Mouse (Mus musculus): ENCODE measurements around the gene Ctcfl. TPM values are rescaled to one million over a fixed set of nuclear protein-coding genes. Genes with fewer than 3 reads are reported as not detected.

Gene Ctcfl
- polyA plus RNA-seq, 1 experiment from 2014 or later = 0.04 TPM

DNA sequence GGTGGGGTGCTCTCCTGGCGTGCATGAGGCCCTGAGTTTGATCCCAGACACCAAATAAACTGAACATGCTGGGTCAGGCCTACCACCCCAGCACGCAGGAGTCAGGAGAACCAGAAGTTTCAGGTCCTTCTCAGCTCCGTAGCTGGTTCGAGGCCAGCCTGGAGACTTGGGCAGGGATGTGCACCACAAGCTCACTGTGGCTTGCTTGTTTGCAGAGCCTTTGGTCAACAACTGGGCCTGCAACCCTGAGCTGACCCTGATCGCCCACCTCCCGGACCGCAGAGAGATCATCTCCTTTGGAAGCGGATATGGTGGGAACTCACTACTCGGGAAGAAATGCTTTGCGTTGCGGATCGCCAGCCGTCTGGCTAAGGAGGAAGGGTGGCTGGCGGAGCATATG is 35.6 kb upstream of the Ctcfl start:
- Histone ChIP-seq H3K27me3 (ENCODE audit: poor library complexity, severe bottlenecking) (no peaks in the 10 kb centered on the region), H3K27ac (no peak overlapping the region), H3K4me3 (no peak overlapping the region), H3K9me3 (no peaks in the 10 kb centered on the region), H3K36me3 (replicated peaks) (no peaks in the 10 kb centered on the region), H3K4me1 (peaks cover 9% of the 10 kb centered on the region)
- DNase-seq (ENCODE audit: extremely low spot score, low spot score) = no peak
- WGBS = 91% methylated on average over 14 of the region's 14 CpGs

DNA sequence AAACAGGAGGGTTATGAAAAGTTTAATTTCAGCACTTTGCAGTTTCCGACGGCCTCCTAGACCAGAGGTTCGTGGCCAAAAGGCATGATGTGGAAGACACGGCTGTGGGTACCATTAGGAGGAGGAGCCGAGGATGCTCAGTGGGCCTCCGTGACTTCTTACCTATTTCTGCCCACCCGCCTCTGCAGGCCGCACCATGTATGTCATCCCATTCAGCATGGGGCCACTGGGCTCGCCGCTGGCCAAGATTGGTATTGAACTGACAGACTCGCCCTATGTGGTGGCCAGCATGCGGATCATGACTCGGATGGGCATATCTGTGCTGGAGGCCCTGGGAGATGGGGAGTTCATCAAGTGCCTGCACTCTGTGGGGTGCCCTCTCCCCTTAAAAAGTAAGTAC is 35.2 kb upstream of the Ctcfl start:
- 94% methylated on average over 13 of the region's 13 CpGs for WGBS
- H3K27ac ChIP-seq = no peak overlapping the region
- peaks cover 4% of the 10 kb centered on the region for H3K4me1 ChIP-seq

GRCm38 (mm10) chr2:173153266-173153665 is 33.9 kb upstream of the Ctcfl start:
- no peak overlapping the region for H3K4me3 ChIP-seq
- H3K36me3 ChIP-seq (replicated peaks) = no peaks in the 10 kb centered on the region
- H3K27me3 ChIP-seq (ENCODE audit: poor library complexity, severe bottlenecking) = no peaks in the 10 kb centered on the region
- no peaks in the 10 kb centered on the region for H3K4me1 ChIP-seq
- no peak for DNase-seq (ENCODE audit: extremely low spot score, low spot score)
- H3K27ac ChIP-seq = no peak overlapping the region
- WGBS = 92% methylated on average over 10 of the region's 10 CpGs
- H3K9me3 ChIP-seq = no peaks in the 10 kb centered on the region

More for the DNA sequence above, 35.2 kb upstream of the Ctcfl start:
- Histone ChIP-seq H3K9me3 (no peaks in the 10 kb centered on the region), H3K4me3 (no peak overlapping the region), H3K27me3 (ENCODE audit: poor library complexity, severe bottlenecking) (no peaks in the 10 kb centered on the region), H3K36me3 (replicated peaks) (no peaks in the 10 kb centered on the region)
- no peak for DNase-seq (ENCODE audit: extremely low spot score, low spot score)

DNA sequence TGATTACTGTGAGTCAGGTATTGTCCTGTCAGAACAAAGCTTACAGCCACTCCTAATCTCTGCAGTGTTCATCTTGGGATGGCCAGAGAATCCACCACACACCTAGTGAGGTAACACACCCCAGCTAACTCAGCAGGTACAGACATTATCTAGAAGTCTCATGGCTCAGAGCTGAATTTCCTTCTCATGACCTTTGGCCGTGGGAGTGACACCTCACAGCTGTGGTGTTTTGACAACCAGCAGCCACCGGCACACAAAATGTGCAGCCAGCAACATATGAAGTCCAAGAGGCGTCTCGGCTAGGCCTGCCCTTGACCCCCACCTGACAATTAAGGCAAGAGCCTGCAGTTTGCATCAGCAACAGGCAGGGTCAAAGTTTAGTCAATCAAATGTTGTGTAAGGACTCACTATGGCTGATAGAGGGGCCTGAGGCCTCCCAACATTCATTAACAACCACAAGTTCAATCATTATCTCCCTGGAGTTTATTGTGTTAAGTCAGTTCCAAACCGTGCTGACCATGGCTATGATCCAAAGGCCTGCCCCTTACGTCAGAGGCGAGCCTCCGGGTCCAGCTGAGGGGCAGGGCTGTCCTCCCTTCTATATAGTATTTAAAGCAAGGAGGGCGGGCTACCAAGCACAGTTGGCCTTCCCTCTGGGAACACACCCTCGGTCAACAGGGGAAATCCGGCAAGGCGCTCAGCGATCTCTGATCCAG is 33.3 kb upstream of the Ctcfl start, which contains the start of gene Pck1:
TSS of gene Pck1 (plus strand) at position 613 of the 716 bp plus-strand sequence.
- Histone ChIP-seq H3K9me3 (no peaks in the 10 kb centered on the region), H3K4me3 (no peak within 1 kb of the TSS), H3K36me3 (replicated peaks) (no peaks in the 10 kb centered on the region), H3K4me1 (no peaks in the 10 kb centered on the region), H3K27ac (no peak within 1 kb of the TSS), H3K27me3 (ENCODE audit: poor library complexity, severe bottlenecking) (no peaks in the 10 kb centered on the region)
- 90% methylated on average over 13 of the region's 13 CpGs for WGBS
- no peak for DNase-seq (ENCODE audit: extremely low spot score, low spot score)

- no peak for DNase-seq (ENCODE audit: extremely low spot score, low spot score)
- Histone ChIP-seq H3K27ac (no peak overlapping the region), H3K27me3 (ENCODE audit: poor library complexity, severe bottlenecking) (no peaks in the 10 kb centered on the region), H3K4me1 (no peaks in the 10 kb centered on the region), H3K9me3 (no peaks in the 10 kb centered on the region), H3K36me3 (replicated peaks) (no peaks in the 10 kb centered on the region), H3K4me3 (no peak overlapping the region)
- WGBS = 87% methylated on average over 7 of the region's 7 CpGs
These were observed 32.5 kb upstream of the Ctcfl start for GRCm38 (mm10) chr2:173151784-173152284.

GRCm38 (mm10) chr2:173151352-173151751 is 32.0 kb upstream of the Ctcfl start:
- Histone ChIP-seq H3K9me3 (no peaks in the 10 kb centered on the region), H3K27me3 (ENCODE audit: poor library complexity, severe bottlenecking) (no peaks in the 10 kb centered on the region), H3K27ac (no peak overlapping the region), H3K4me1 (no peaks in the 10 kb centered on the region), H3K36me3 (replicated peaks) (no peaks in the 10 kb centered on the region), H3K4me3 (no peak overlapping the region)
- DNase-seq (ENCODE audit: extremely low spot score, low spot score) = no peak
- WGBS = 88% methylated on average over 5 of the region's 5 CpGs

DNA sequence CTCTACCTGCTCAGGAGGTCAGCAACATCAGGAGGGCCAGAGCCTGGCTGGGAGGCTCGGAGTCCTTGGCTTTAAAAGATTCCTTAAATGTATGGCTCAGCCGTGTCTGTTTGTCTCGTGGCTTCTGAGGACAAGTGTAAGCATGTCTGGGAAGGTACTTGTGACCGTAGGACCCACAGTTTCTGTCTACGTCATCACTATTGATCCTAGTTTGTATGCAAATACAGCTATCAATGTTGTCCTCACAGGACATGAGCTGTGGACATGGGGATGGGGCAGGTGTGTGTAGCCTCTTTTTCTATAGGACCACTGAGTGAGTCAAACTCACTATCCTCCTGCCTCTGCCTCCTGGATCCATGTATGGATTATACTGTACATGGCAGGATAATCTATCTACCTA is 28.7 kb upstream of the Ctcfl start:
- 91% methylated on average over 5 of the region's 5 CpGs for WGBS
- H3K27me3 ChIP-seq (ENCODE audit: poor library complexity, severe bottlenecking) = no peaks in the 10 kb centered on the region

GRCm38 (mm10) chr2:173146728-173147127 is 27.4 kb upstream of the Ctcfl start:
- Histone ChIP-seq H3K4me3 (no peak overlapping the region), H3K27ac (no peak overlapping the region), H3K4me1 (no peaks in the 10 kb centered on the region), H3K36me3 (replicated peaks) (no peaks in the 10 kb centered on the region), H3K9me3 (no peaks in the 10 kb centered on the region), H3K27me3 (ENCODE audit: poor library complexity, severe bottlenecking) (no peaks in the 10 kb centered on the region)
- 84% methylated on average over 6 of the region's 6 CpGs for WGBS
- no peak for DNase-seq (ENCODE audit: extremely low spot score, low spot score)

More for the DNA sequence above, 28.7 kb upstream of the Ctcfl start:
- DNase-seq (ENCODE audit: extremely low spot score, low spot score) = no peak
- no peak overlapping the region for H3K27ac ChIP-seq
- H3K4me3 ChIP-seq = no peak overlapping the region
- no peaks in the 10 kb centered on the region for H3K4me1 ChIP-seq
- no peaks in the 10 kb centered on the region for H3K9me3 ChIP-seq
- no peaks in the 10 kb centered on the region for H3K36me3 ChIP-seq (replicated peaks)

DNA sequence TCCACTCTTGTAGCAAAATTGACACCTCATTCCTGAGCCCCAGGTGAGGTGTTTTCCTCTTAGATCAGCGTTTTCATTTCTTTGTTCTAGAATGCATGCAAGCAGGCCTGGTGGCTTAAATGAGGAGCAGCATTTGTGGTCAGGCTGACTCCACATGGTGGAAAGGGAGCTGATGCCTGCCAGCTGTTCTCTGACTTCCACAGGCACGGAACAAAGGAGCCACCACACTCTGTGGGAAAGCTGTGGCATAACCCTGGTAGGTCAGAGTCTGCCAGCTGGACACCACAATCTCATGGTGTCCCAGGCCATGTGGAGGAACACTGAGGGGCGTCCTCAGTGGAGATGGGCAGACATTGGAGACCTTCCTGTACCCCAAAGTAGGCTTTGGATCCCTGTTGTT is 26.5 kb upstream of the Ctcfl start:
- H3K4me3 ChIP-seq = no peak overlapping the region
- 0 out of 2 replicates have a peak, but pooled peaks cover under 1% of the 10 kb centered on the region for H3K4me1 ChIP-seq
- H3K36me3 ChIP-seq (replicated peaks) = no peaks in the 10 kb centered on the region
- no peaks in the 10 kb centered on the region for H3K27me3 ChIP-seq (ENCODE audit: poor library complexity, severe bottlenecking)
- no peak for DNase-seq (ENCODE audit: extremely low spot score, low spot score)
- H3K9me3 ChIP-seq = no peaks in the 10 kb centered on the region
- 79% methylated on average over 3 of the region's 3 CpGs for WGBS
- H3K27ac ChIP-seq = no peak overlapping the region

DNA sequence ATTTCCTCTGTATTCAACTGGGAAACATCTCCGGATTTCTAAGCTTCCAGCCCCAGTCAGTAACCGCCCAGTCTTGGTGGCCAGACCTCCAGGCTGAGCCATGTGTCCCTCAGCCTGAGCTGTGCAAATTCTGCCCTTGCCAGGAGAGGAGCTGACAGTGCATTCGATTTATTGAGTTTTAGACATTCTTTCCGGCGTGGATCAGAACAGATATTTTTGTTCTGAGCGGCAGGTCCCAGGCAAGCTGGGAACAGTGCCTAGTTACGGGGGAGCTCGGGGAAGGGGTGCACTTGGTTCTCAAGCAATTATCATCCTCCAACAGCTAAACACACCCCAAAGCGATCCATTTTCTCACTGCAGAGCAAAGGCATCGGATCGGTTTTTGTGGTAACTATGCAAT is 24.3 kb upstream of the Ctcfl start:
- Histone ChIP-seq H3K4me3 (no peak overlapping the region), H3K4me1 (peaks cover 21% of the 10 kb centered on the region), H3K36me3 (replicated peaks) (no peaks in the 10 kb centered on the region), H3K27me3 (ENCODE audit: poor library complexity, severe bottlenecking) (no peaks in the 10 kb centered on the region), H3K9me3 (no peaks in the 10 kb centered on the region), H3K27ac (no peak overlapping the region)
- no peak for DNase-seq (ENCODE audit: extremely low spot score, low spot score)
- WGBS = 91% methylated on average over 11 of the region's 11 CpGs

GRCm38 (mm10) chr2:173138323-173139239 is 19.3 kb upstream of the Ctcfl start:
- peaks cover 25% of the 10 kb centered on the region for H3K4me1 ChIP-seq
- H3K27me3 ChIP-seq (ENCODE audit: poor library complexity, severe bottlenecking) = no peaks in the 10 kb centered on the region
- 64% methylated on average over 15 of the region's 15 CpGs for whole genome bisulfite sequencing
- no peak overlapping the region for H3K4me3 ChIP-seq
- no peak for DNase-seq (ENCODE audit: extremely low spot score, low spot score)
- no peaks in the 10 kb centered on the region for H3K36me3 ChIP-seq (replicated peaks)
- no peaks in the 10 kb centered on the region for H3K9me3 ChIP-seq
- H3K27ac ChIP-seq = 0 out of 2 replicates have a peak overlapping the region, but pooled peaks have one; percentile 11

GRCm38 (mm10) chr2:173134695-173135094 is 15.4 kb upstream of the Ctcfl start:
- Histone ChIP-seq H3K4me3 (no peak overlapping the region), H3K27me3 (ENCODE audit: poor library complexity, severe bottlenecking) (no peaks in the 10 kb centered on the region), H3K9me3 (no peaks in the 10 kb centered on the region), H3K4me1 (peaks cover 15% of the 10 kb centered on the region), H3K27ac (no peak overlapping the region), H3K36me3 (replicated peaks) (no peaks in the 10 kb centered on the region)
- no peak for DNase-seq (ENCODE audit: extremely low spot score, low spot score)
- WGBS = 86% methylated on average over 9 of the region's 9 CpGs
